Mouse (Mus musculus) brain, embryonic 14.5 days (tissue): Measurements from ENCODE around the gene Rwdd1.

ENCODE experiments used
- CTCF ChIP-seq: fragments of 200-500 bp; IDR thresholded peaks from 2 replicates; pipeline ENCODE4 v1.5.1; 2012; ENCODE audit warnings: inconsistent platforms, mild to moderate bottlenecking, moderate library complexity, borderline replicate concordance; ENCODE audit not compliant: insufficient read depth, insufficient read length; ENCODE audit errors: extremely low read depth
- POLR2A ChIP-seq: fragments of 200-500 bp; IDR thresholded peaks from 2 replicates; pipeline ENCODE4 v1.6.1; 2012; ENCODE audit warnings: mild to moderate bottlenecking, inconsistent platforms, borderline replicate concordance; ENCODE audit not compliant: poor library complexity, insufficient read depth, insufficient read length, severe bottlenecking; ENCODE audit errors: extremely low read depth

GRCm38 (mm10) chr10:34018746-34019301 is 600 bp downstream of the Rwdd1 start:
- TF ChIP-seq POLR2A (no peak), CTCF (no peak)
